Mouse (Mus musculus) stomach, embryonic 15.5 days (tissue): ENCODE measurements around the gene Olfr998. TPM values are rescaled to one million over a fixed set of nuclear protein-coding genes. Genes with fewer than 3 reads are reported as not detected.
"Not testable (repeated sequence)": the region's sequence is repeated elsewhere in the genome, so short reads cannot be mapped to it uniquely, and the experiment has no call there.

ENCODE experiments used
- ATAC-seq: fragments of 200-750 bp; cut with Nextera tagmentation; 2 replicates; pipeline ENCODE4 v1.8.0; 2017; ENCODE audit warnings: low read depth, moderate number of reproducible peaks, moderate TSS enrichment; ENCODE audit not compliant: insufficient read depth, low FRiP score
- H3K27ac ChIP-seq: fragments of 300-500 bp; sonication (generic); 2 replicates; pipeline ENCODE4 v1.5.1; 2015; ENCODE audit warnings: mild to moderate bottlenecking, inconsistent platforms
- H3K27me3 ChIP-seq: fragments of 300-500 bp; sonication (generic); replicated peaks from 2 replicates; pipeline ENCODE4 v1.6.1; 2015; ENCODE audit warnings: inconsistent platforms
- H3K36me3 ChIP-seq: fragments of 300-500 bp; sonication (generic); 2 replicates; pipeline ENCODE4 v1.6.1; 2015; ENCODE audit warnings: inconsistent platforms
- H3K4me1 ChIP-seq: fragments of 300-500 bp; sonication (generic); 2 replicates; pipeline ENCODE4 v1.6.1; 2015; ENCODE audit warnings: inconsistent platforms
- H3K4me2 ChIP-seq: fragments of 300-500 bp; sonication (generic); 2 replicates; pipeline ENCODE4 v1.6.1; 2015; ENCODE audit warnings: mild to moderate bottlenecking, inconsistent platforms
- H3K4me3 ChIP-seq: fragments of 300-500 bp; sonication (generic); replicated peaks from 2 replicates; pipeline ENCODE4 v1.5.1; 2015; ENCODE audit warnings: inconsistent platforms
- H3K9ac ChIP-seq: fragments of 300-500 bp; sonication (generic); 2 replicates; pipeline ENCODE4 v1.6.1; 2015; ENCODE audit warnings: inconsistent platforms
- H3K9me3 ChIP-seq: fragments of 300-500 bp; sonication (generic); 2 replicates; pipeline ENCODE4 v1.6.1; 2016; ENCODE audit warnings: inconsistent platforms
- WGBS: fragments of 180-500 bp; shearing (Covaris S2); methylation state at CpG from one replicate; pipeline ENCODE4 v1.1.7; 2015; 5-methylcytosine and 5-hydroxymethylcytosine counted together
- polyA plus RNA-seq: library from polyadenylated mRNA; unstranded; fragments of >200 nt; fragmentation: Nextera tagmentation; extraction: Ambion mirVana; gene quantifications from 2 replicates; pipeline ENCODE4 v1.2.1, GENCODE M21; 2015

Gene Olfr998
- not detected in 2 replicates for polyA plus RNA-seq

DNA sequence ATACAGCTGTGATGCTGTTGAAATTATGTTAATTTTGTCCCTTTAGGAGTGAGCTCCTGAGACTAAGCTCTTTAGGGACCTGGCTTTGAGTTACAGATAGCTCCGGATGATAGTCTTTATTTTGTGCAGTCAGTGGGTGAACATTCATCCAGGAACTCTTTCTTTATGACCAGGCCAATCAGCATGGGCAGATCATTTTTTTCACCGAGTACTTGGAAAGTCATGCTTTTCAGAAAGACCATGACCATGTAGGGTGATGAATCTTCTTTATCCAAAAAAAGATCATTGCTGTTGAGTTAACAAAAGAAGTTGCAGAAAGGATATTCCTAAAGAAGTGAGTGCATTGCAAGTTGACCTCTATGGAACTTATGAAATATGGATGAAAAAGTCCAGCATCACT, at the start of gene Olfr998:
Gene Olfr998 (plus strand): TSS at position 301 of the 400 bp plus-strand sequence.
- H3K27me3 ChIP-seq, ATAC-seq, H3K9ac ChIP-seq, H3K4me3 ChIP-seq, H3K4me2 ChIP-seq, H3K27ac ChIP-seq, H3K9me3 ChIP-seq, H3K4me1 ChIP-seq, H3K36me3 ChIP-seq: not testable (repeated sequence)
- WGBS, result 89% methylated on average over 2 of the region's 2 CpGs

DNA sequence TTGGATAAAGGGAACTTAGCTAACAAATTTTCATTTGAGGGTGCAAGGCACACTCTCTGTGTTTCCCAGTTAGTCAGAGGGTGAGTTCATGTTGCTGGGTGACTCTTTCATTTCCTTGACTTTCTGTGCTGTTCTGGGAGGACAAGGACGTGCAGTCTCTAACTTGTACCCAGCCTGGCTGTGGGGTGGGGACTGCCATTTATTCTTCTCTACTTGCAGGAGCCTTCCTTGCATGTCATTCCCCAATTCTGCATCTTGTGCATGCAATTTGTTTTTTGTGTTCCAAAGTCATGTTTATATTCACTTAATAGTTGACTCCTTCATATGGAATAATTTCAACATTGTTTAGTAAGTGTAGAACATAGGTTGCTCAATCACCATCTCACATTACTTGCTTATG, 33.9 kb upstream of the Olfr998 start:
- Histone ChIP-seq H3K4me3 (no peak overlapping the region), H3K27ac (no peak overlapping the region; the same call in 1 of the 2 replicates), H3K36me3 (no peaks in the 10 kb centered on the region), H3K4me2 (no peak overlapping the region), H3K9ac (no peak overlapping the region), H3K4me1 (no peaks in the 10 kb centered on the region), H3K9me3 (no peaks in the 10 kb centered on the region), H3K27me3 (no peaks in the 10 kb centered on the region)
- 63% methylated on average over 1 of the region's 1 CpGs for WGBS
- no peak for ATAC-seq

- H3K9ac ChIP-seq, result no peak overlapping the region
- no peaks in the 10 kb centered on the region for H3K4me1 ChIP-seq
- no peak overlapping the region for H3K27ac ChIP-seq
- ATAC-seq, result no peak
- H3K9me3 ChIP-seq, result no peaks in the 10 kb centered on the region
- no peaks in the 10 kb centered on the region for H3K27me3 ChIP-seq
- 28% methylated on average over 4 of the region's 4 CpGs for WGBS
- no peaks in the 10 kb centered on the region for H3K36me3 ChIP-seq
- H3K4me2 ChIP-seq, result no peak overlapping the region
- H3K4me3 ChIP-seq, result no peak overlapping the region
Observed at GRCm38 (mm10) chr2:85560226-85560625, 28.5 kb upstream of the Olfr998 start.

DNA sequence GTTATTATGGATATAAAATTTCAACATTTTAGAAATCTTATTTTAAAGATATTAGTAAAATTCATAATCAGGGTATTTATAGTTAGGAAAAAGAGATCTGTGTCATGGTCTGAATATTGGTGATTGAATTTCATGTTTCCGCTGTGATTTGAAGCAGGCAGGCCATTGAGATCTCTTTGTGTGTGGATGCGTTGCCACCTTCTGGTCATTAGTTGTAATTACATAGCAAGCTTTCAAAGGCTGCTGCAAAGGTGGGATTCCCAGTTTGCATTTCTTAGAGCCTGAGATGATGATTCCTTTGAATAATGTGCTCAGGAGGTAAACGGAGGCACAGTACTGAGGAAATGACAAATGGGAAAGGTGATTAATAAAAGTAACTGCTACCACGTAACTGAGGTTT, 27.6 kb upstream of the Olfr998 start:
- no peaks in the 10 kb centered on the region for H3K9me3 ChIP-seq
- H3K4me2 ChIP-seq, result no peak overlapping the region
- H3K4me1 ChIP-seq, result no peaks in the 10 kb centered on the region
- H3K27me3 ChIP-seq, result no peaks in the 10 kb centered on the region
- no peaks in the 10 kb centered on the region for H3K36me3 ChIP-seq
- no peak overlapping the region for H3K9ac ChIP-seq
- H3K27ac ChIP-seq, result no peak overlapping the region
- WGBS, result 17% methylated on average over 4 of the region's 4 CpGs
- no peak overlapping the region for H3K4me3 ChIP-seq
- no peak for ATAC-seq

DNA sequence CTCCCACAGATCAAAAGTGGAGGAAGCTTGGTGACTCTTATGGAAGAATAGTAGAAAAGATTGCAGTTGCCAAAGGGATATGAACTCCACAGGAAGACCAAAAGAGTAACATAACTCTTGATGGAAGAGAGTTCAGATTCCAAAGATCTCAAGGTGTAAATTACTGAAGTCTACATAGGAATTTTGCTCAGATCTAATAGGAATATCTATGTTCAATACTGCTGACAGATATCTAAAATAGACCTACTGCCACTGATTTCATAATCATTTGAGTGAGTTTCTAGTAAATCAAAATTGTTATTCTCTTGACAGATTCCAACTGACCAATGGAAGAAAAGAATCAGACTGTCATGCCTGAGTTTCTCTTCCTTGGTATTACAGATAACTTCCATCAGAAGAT, 9.8 kb upstream of the Olfr998 start, which contains the start of gene Olfr996:
Gene Olfr996 (plus strand): TSS at position 301 of the 400 bp plus-strand sequence.
- Histone ChIP-seq H3K4me2 (no peak within 1 kb of the TSS), H3K36me3 (no peaks in the 10 kb centered on the region), H3K4me1 (no peaks in the 10 kb centered on the region), H3K9me3 (no peaks in the 10 kb centered on the region), H3K9ac (no peak within 1 kb of the TSS), H3K27ac (no peak within 1 kb of the TSS), H3K4me3 (no peak within 1 kb of the TSS), H3K27me3 (no peaks in the 10 kb centered on the region)
- no peak for ATAC-seq

DNA sequence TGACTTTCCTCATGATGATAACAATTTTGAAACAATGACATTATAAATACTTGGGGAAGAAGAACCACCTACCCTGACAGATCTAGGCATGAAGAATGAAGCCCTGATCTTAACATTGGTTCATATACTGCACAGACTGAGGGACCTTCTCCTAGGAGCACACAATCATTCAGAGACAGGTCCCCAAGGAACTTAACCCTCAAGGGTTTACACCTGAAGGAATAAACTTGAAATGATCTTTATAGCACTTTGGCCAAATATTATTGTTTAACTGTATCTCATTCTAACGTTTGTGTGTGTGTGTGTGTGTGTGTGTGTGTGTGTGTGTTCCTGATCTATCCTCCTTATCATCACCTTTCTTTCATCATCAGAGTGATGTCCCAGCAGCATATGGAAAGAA, 23.1 kb downstream of the Olfr998 start, which contains the start of gene Olfr1000:
Gene Olfr1000 (minus strand): TSS at position 101 of the 400 bp plus-strand sequence.
- H3K4me3 ChIP-seq, result no peak within 1 kb of the TSS
- no peaks in the 10 kb centered on the region for H3K9me3 ChIP-seq
- H3K4me1 ChIP-seq, result no peaks in the 10 kb centered on the region
- no peak for ATAC-seq
- H3K9ac ChIP-seq, result no peak within 1 kb of the TSS
- no peaks in the 10 kb centered on the region for H3K36me3 ChIP-seq
- H3K27ac ChIP-seq, result no peak within 1 kb of the TSS
- no peak within 1 kb of the TSS for H3K4me2 ChIP-seq
- WGBS, result 57% methylated on average over 1 of the region's 1 CpGs
- no peaks in the 10 kb centered on the region for H3K27me3 ChIP-seq

Other genes with a start within 250 kb of the Olfr998 start
- gene Olfr987, start 249.6 kb upstream of the Olfr998 start, polyA plus RNA-seq, result not detected in 2 replicates
- not detected in 2 replicates for gene Olfr988, start 225.7 kb upstream of the Olfr998 start, polyA plus RNA-seq
- gene Olfr992, start 179.5 kb upstream of the Olfr998 start, polyA plus RNA-seq, result not detected in 2 replicates
- not detected in 2 replicates for gene Olfr993, start 174.1 kb upstream of the Olfr998 start, polyA plus RNA-seq
- not detected in 2 replicates for gene Olfr994, start 152.5 kb upstream of the Olfr998 start, polyA plus RNA-seq
- gene Olfr995, start 145.3 kb upstream of the Olfr998 start, polyA plus RNA-seq, result not detected in 2 replicates
- 5.4 and 8.7 TPM in 2 replicates for gene 4833423E24Rik, start 69.9 kb upstream of the Olfr998 start, polyA plus RNA-seq
- not detected in 2 replicates for gene Olfr996, start 9.7 kb upstream of the Olfr998 start, polyA plus RNA-seq
- gene Olfr1000, start 23.0 kb downstream of the Olfr998 start, polyA plus RNA-seq, result not detected in 2 replicates
- gene Olfr1002, start 61.8 kb downstream of the Olfr998 start, polyA plus RNA-seq, result not detected in 2 replicates
- gene Olfr154, start 75.5 kb downstream of the Olfr998 start, polyA plus RNA-seq, result not detected in 2 replicates
- gene Olfr1006, start 89.8 kb downstream of the Olfr998 start, polyA plus RNA-seq, result not detected in 2 replicates
- gene Olfr1008, start 100.5 kb downstream of the Olfr998 start, polyA plus RNA-seq, result not detected in 2 replicates
- gene Olfr1009, start 126.5 kb downstream of the Olfr998 start, polyA plus RNA-seq, result not detected in 2 replicates
- gene Olfr1012, start 173.8 kb downstream of the Olfr998 start, polyA plus RNA-seq, result not detected in 2 replicates
- gene Olfr1013, start 178.2 kb downstream of the Olfr998 start, polyA plus RNA-seq, result not detected in 2 replicates
- gene Olfr1014, start 183.8 kb downstream of the Olfr998 start, polyA plus RNA-seq, result not detected in 2 replicates
- gene Olfr1015, start 193.1 kb downstream of the Olfr998 start, polyA plus RNA-seq, result not detected in 2 replicates
- not detected in 2 replicates for gene Olfr1016, start 213.6 kb downstream of the Olfr998 start, polyA plus RNA-seq
- not detected in 2 replicates for gene Olfr1018, start 229.5 kb downstream of the Olfr998 start, polyA plus RNA-seq